ENCODE assay signal across 21 mouse cellular contexts in genomic region chr5:100209093-100209492, GRCm38 (mm10). TPM values are rescaled to one million over a fixed set of nuclear protein-coding genes. Genes with fewer than 3 reads are reported as not detected.
DNase-seq lines count a peak whose midpoint lies in the region; ATAC-seq and TF ChIP-seq lines count a peak whose summit lies in the region.
"Had no signal": no experiment of that assay in that cellular context is flagged by ENCODE, and none has a peak within 500 bp of the region (broad histone marks: within the 10 kb centered on the region; RNA-seq: fewer than 3 reads in every experiment).

No protein-coding gene starts in this region.

- WGBS in midbrain, embryonic 16.5 days, result 74% methylated on average over 7 of the region's 7 CpGs
- WGBS in midbrain, postnatal 0 days, result 68% methylated on average over 7 of the region's 7 CpGs

- TF ChIP-seq CTCF in midbrain, postnatal 0 days (IDR thresholded peaks at IDR 0.05), result no peak

- ATAC-seq in midbrain, embryonic 16.5 days, result no peak
- no peak for ATAC-seq in midbrain, postnatal 0 days (ENCODE audit: low FRiP score)
- ATAC-seq: forebrain, embryonic 15.5 days had no signal

- no peak overlapping the region for H3K4me3 ChIP-seq in midbrain, embryonic 16.5 days (ENCODE audit: low read depth, low read length)
- H3K4me3 ChIP-seq in midbrain, postnatal 0 days (ENCODE audit: low read depth, low read length), result no peak overlapping the region
- H3K4me3 ChIP-seq: embryonic facial prominence, embryonic 12.5 days; forebrain, embryonic 15.5 days; hindbrain, embryonic 15.5 days; limb, embryonic 13.5 days; midbrain, embryonic 12.5 days had no signal

- H3K27ac ChIP-seq in midbrain, embryonic 16.5 days (ENCODE audit: low read length), result no peak overlapping the region
- H3K27ac ChIP-seq in midbrain, postnatal 0 days (ENCODE audit: low read depth, low read length), result no peak overlapping the region
- H3K27ac ChIP-seq: embryonic facial prominence, embryonic 12.5 days; forebrain, embryonic 15.5 days; hindbrain, embryonic 15.5 days; limb, embryonic 13.5 days; midbrain, embryonic 12.5 days had no signal

- intact Hi-C loops in heart, postnatal 10 days (cut with DNase I), result no loop called here

- H3K4me1 ChIP-seq in midbrain, embryonic 16.5 days (ENCODE audit: control insufficient read depth, insufficient read depth, low read length), result peaks cover 2% of the 10 kb centered on the region; the same call in 1 of the 2 replicates
- no peaks in the 10 kb centered on the region for H3K4me1 ChIP-seq in midbrain, postnatal 0 days (ENCODE audit: insufficient read depth, low read length)
- H3K4me1 ChIP-seq: embryonic facial prominence, embryonic 12.5 days; forebrain, embryonic 15.5 days; hindbrain, embryonic 15.5 days; midbrain, embryonic 12.5 days had no signal

- H3K9me3 ChIP-seq in midbrain, embryonic 16.5 days (replicated peaks; ENCODE audit: control insufficient read depth, low read length, poor library complexity, severe bottlenecking), result no peaks in the 10 kb centered on the region
- H3K9me3 ChIP-seq in midbrain, postnatal 0 days (ENCODE audit: low read length), result no peaks in the 10 kb centered on the region
- H3K9me3 ChIP-seq: embryonic facial prominence, embryonic 12.5 days; forebrain, embryonic 15.5 days; hindbrain, embryonic 15.5 days; limb, embryonic 13.5 days; midbrain, embryonic 12.5 days had no signal

- H3K36me3 ChIP-seq in midbrain, embryonic 16.5 days (ENCODE audit: control insufficient read depth, insufficient read depth, low read length), result no peaks in the 10 kb centered on the region
- no peaks in the 10 kb centered on the region for H3K36me3 ChIP-seq in midbrain, postnatal 0 days (ENCODE audit: insufficient read depth, low read length)
- H3K36me3 ChIP-seq: embryonic facial prominence, embryonic 12.5 days; forebrain, embryonic 15.5 days; hindbrain, embryonic 15.5 days; limb, embryonic 13.5 days; midbrain, embryonic 12.5 days had no signal

- 0 out of 2 replicates have a peak overlapping the region, but pooled peaks have one; percentile 34 for H3K9ac ChIP-seq in midbrain, embryonic 16.5 days (ENCODE audit: low read depth, low read length)
- no peak overlapping the region for H3K9ac ChIP-seq in midbrain, postnatal 0 days (replicated peaks; ENCODE audit: low read length, poor library complexity, severe bottlenecking)
- H3K9ac ChIP-seq: embryonic facial prominence, embryonic 12.5 days; forebrain, embryonic 15.5 days; hindbrain, embryonic 15.5 days; limb, embryonic 13.5 days; midbrain, embryonic 12.5 days had no signal

- no peak overlapping the region for H3K4me2 ChIP-seq in midbrain, embryonic 16.5 days (ENCODE audit: low read length)
- H3K4me2 ChIP-seq in midbrain, postnatal 0 days (ENCODE audit: low read depth, low read length, poor library complexity, severe bottlenecking), result no peak overlapping the region
- H3K4me2 ChIP-seq: embryonic facial prominence, embryonic 12.5 days; forebrain, embryonic 15.5 days; hindbrain, embryonic 15.5 days; limb, embryonic 13.5 days; midbrain, embryonic 12.5 days had no signal

- DNase-seq in heart, adult 11 months, result peak; percentile 68
- DNase-seq in heart, postnatal 10 days, result no peak
- peak; percentile 14 for DNase-seq in heart, postnatal 4 days
- no peak for DNase-seq in heart, adult 8-10 months (ENCODE audit: low spot score)
- no peak for DNase-seq in midbrain, postnatal 0 days (ENCODE audit: low spot score)
- no peak for DNase-seq in layer of hippocampus, postnatal 14 days (ENCODE audit: low spot score in 2 of 2)
- no peak for DNase-seq in thymus, postnatal 10 days (ENCODE audit: low spot score in 2 of 2)
- DNase-seq: adrenal gland, adult 2 months; cerebellum, adult 2 months; kidney, adult 2 months; kidney, postnatal 36 days; layer of hippocampus, adult 9-11 months; thymus, adult 18-20 months had no signal

- no peaks in the 10 kb centered on the region for H3K27me3 ChIP-seq in midbrain, embryonic 16.5 days (ENCODE audit: control insufficient read depth, insufficient read depth, low read depth, low read length)
- H3K27me3 ChIP-seq in midbrain, postnatal 0 days (ENCODE audit: insufficient read depth, low read length), result no peaks in the 10 kb centered on the region
- H3K27me3 ChIP-seq: CH12.LX; embryonic facial prominence, embryonic 12.5 days; forebrain, embryonic 15.5 days; hindbrain, embryonic 15.5 days; limb, embryonic 13.5 days; midbrain, embryonic 12.5 days had no signal

RNA-seq across cellular contexts. Expression of gene Tmem150c, which starts 49.5 kb away (rescaled TPM):
- total RNA-seq in heart, postnatal 10 days (2021), result 1 to 10 TPM; 4.4 to 4.8 TPM
- 1 to 10 TPM; 3.7 to 4.7 TPM for total RNA-seq in heart, postnatal 4 days (2021)
- 10 to 100 TPM in 2 of 4 experiments, 1 to 10 TPM in 2; 7.6 to 18.7 (median 11.6) TPM for total RNA-seq in heart, adult 8-10 months (2022)
- 51.9 and 60.2 TPM in 2 replicates for polyA plus RNA-seq in midbrain, embryonic 16.5 days (2015; fragmentation: Nextera tagmentation; extraction: Ambion mirVana)
- total RNA-seq in midbrain, postnatal 0 days (2014; rRNA removed), result 63.7 and 83.0 TPM in 2 replicates
- 42.9 and 49.1 TPM in 2 replicates for polyA plus RNA-seq in midbrain, postnatal 0 days (2015; fragmentation: Nextera tagmentation; extraction: Ambion mirVana)
- total RNA-seq in layer of hippocampus, postnatal 14 days (2021), result 10 to 100 TPM; 69.3 to 71.7 TPM
- total RNA-seq: CH12.LX; neutrophil, adult 5-6 weeks had no signal

Comparison
In these comparisons a context has a peak if more than half of its experiments do, and no peak if none do; other contexts are left out.
1. DNase-seq: peak in heart, adult 11 months (single experiment) and heart, postnatal 4 days (single experiment); none in heart, postnatal 10 days (0 of 2), heart, adult 8-10 months (single experiment), midbrain, postnatal 0 days (single experiment), layer of hippocampus, postnatal 14 days (0 of 2) and thymus, postnatal 10 days (0 of 2).